Mouse (Mus musculus) heart, adult 2 months (tissue): ENCODE data around the gene Hs6st3.

ENCODE experiments used
- CTCF ChIP-seq: fragments of 200-600 bp; IDR thresholded peaks from 2 replicates; pipeline ENCODE4 v1.8.1; 2022; ENCODE audit warnings: antibody characterized with exemption, mild to moderate bottlenecking, moderate library complexity
- EP300 ChIP-seq: fragments of 200-500 bp; IDR thresholded peaks from 2 replicates; pipeline ENCODE4 v1.6.1; 2011; ENCODE audit warnings: low read depth, low read length, control low read depth; ENCODE audit not compliant: insufficient read depth

- TF ChIP-seq CTCF, result no peak
- no peak for TF ChIP-seq EP300
Measured at GRCm38 (mm10) chr14:119127330-119127729, 10.8 kb upstream of the Hs6st3 start.
